Mouse (Mus musculus): ENCODE data around the gene Baz1b. TPM values are rescaled to one million over a fixed set of nuclear protein-coding genes. Genes with fewer than 3 reads are reported as not detected.
A peak's percentile ranks its signal among the peaks of the same experiment; 100 is the strongest.
"Not testable (repeated sequence)": the region's sequence is repeated elsewhere in the genome, so short reads cannot be mapped to it uniquely, and the experiment has no call there.

The Baz1b gene
- polyA plus RNA-seq, 1 experiment, result 18.7 TPM

- Histone ChIP-seq H3K27ac (ENCODE audit: insufficient read depth, low read depth, low read length) (no peak overlapping the region), H3K4me3 (ENCODE audit: insufficient read depth, low read depth, low read length) (no peak overlapping the region), H3K4me1 (ENCODE audit: control insufficient read depth, insufficient read depth, low read length) (no peaks in the 10 kb centered on the region), H3K27me3 (replicated peaks; ENCODE audit: control insufficient read depth, insufficient read depth, low read length) (no peaks in the 10 kb centered on the region), H3K36me3 (ENCODE audit: control insufficient read depth, insufficient read depth, low read length) (peaks cover 3% of the 10 kb centered on the region)
- WGBS, result 58% methylated on average over 3 of the region's 3 CpGs
- TF ChIP-seq CTCF (conservative IDR thresholded peaks at IDR 0.05; ENCODE audit: insufficient read depth, insufficient read length, low read depth, low read length), result no peak
- TF ChIP-seq POLR2A (IDR thresholded peaks at IDR 0.05; ENCODE audit: low read depth, low read length), result no peak
- DNase-seq, result no peak
Measured at GRCm38 (mm10) chr5:135202763-135203162, 15.7 kb downstream of the Baz1b start.

GRCm38 (mm10) chr5:135208197-135208596 lies 21.1 kb downstream of the Baz1b start:
- TF ChIP-seq CTCF (conservative IDR thresholded peaks at IDR 0.05; ENCODE audit: insufficient read depth, insufficient read length, low read depth, low read length) (0 out of 2 replicates have a peak, but pooled peaks have one; percentile 9), POLR2A (IDR thresholded peaks at IDR 0.05; ENCODE audit: low read depth, low read length) (no peak)
- Histone ChIP-seq H3K4me1 (ENCODE audit: control insufficient read depth, insufficient read depth, low read length) (no peaks in the 10 kb centered on the region), H3K27ac (ENCODE audit: insufficient read depth, low read depth, low read length) (no peak overlapping the region), H3K27me3 (replicated peaks; ENCODE audit: control insufficient read depth, insufficient read depth, low read length) (no peaks in the 10 kb centered on the region), H3K36me3 (ENCODE audit: control insufficient read depth, insufficient read depth, low read length) (peaks cover 11% of the 10 kb centered on the region), H3K4me3 (ENCODE audit: insufficient read depth, low read depth, low read length) (no peak overlapping the region)
- WGBS, result 95% methylated on average over 1 of the region's 1 CpGs
- DNase-seq, result no peak

- no peak overlapping the region for H3K27ac ChIP-seq (ENCODE audit: insufficient read depth, low read depth, low read length)
- peaks cover 9% of the 10 kb centered on the region for H3K36me3 ChIP-seq (ENCODE audit: control insufficient read depth, insufficient read depth, low read length)
- H3K27me3 ChIP-seq (replicated peaks; ENCODE audit: control insufficient read depth, insufficient read depth, low read length), result no peaks in the 10 kb centered on the region
- TF ChIP-seq POLR2A (IDR thresholded peaks at IDR 0.05; ENCODE audit: low read depth, low read length) (no peak), CTCF (conservative IDR thresholded peaks at IDR 0.05; ENCODE audit: insufficient read depth, insufficient read length, low read depth, low read length) (no peak)
- no peaks in the 10 kb centered on the region for H3K4me1 ChIP-seq (ENCODE audit: control insufficient read depth, insufficient read depth, low read length)
- 87% methylated on average over 6 of the region's 6 CpGs for WGBS
- H3K4me3 ChIP-seq (ENCODE audit: insufficient read depth, low read depth, low read length), result no peak overlapping the region
- no peak for DNase-seq
Measured at GRCm38 (mm10) chr5:135216871-135217270, 29.8 kb downstream of the Baz1b start.

GRCm38 (mm10) chr5:135220941-135221340 lies 33.9 kb downstream of the Baz1b start:
- DNase-seq, result no peak
- Histone ChIP-seq H3K27me3 (replicated peaks; ENCODE audit: control insufficient read depth, insufficient read depth, low read length) (no peaks in the 10 kb centered on the region), H3K27ac (ENCODE audit: insufficient read depth, low read depth, low read length) (no peak overlapping the region), H3K36me3 (ENCODE audit: control insufficient read depth, insufficient read depth, low read length) (peaks cover 9% of the 10 kb centered on the region), H3K4me1 (ENCODE audit: control insufficient read depth, insufficient read depth, low read length) (no peaks in the 10 kb centered on the region), H3K4me3 (ENCODE audit: insufficient read depth, low read depth, low read length) (no peak overlapping the region)
- no peak for TF ChIP-seq POLR2A (IDR thresholded peaks at IDR 0.05; ENCODE audit: low read depth, low read length)
- TF ChIP-seq CTCF (conservative IDR thresholded peaks at IDR 0.05; ENCODE audit: insufficient read depth, insufficient read length, low read depth, low read length), result no peak

- TF ChIP-seq POLR2A (IDR thresholded peaks at IDR 0.05; ENCODE audit: low read depth, low read length) (no peak), CTCF (conservative IDR thresholded peaks at IDR 0.05; ENCODE audit: insufficient read depth, insufficient read length, low read depth, low read length) (no peak)
- H3K4me3 ChIP-seq (ENCODE audit: insufficient read depth, low read depth, low read length), result no peak overlapping the region
- no peaks in the 10 kb centered on the region for H3K27me3 ChIP-seq (replicated peaks; ENCODE audit: control insufficient read depth, insufficient read depth, low read length)
- no peak overlapping the region for H3K27ac ChIP-seq (ENCODE audit: insufficient read depth, low read depth, low read length)
- peaks cover 14% of the 10 kb centered on the region for H3K36me3 ChIP-seq (ENCODE audit: control insufficient read depth, insufficient read depth, low read length)
- no peaks in the 10 kb centered on the region for H3K4me1 ChIP-seq (ENCODE audit: control insufficient read depth, insufficient read depth, low read length)
- DNase-seq, result no peak
- WGBS, result 92% methylated on average over 7 of the region's 7 CpGs
Measured at GRCm38 (mm10) chr5:135222066-135222465, 35.0 kb downstream of the Baz1b start.

GRCm38 (mm10) chr5:135224169-135224568 lies 37.1 kb downstream of the Baz1b start:
- H3K4me3 ChIP-seq (ENCODE audit: insufficient read depth, low read depth, low read length), result no peak overlapping the region
- no peak overlapping the region for H3K27ac ChIP-seq (ENCODE audit: insufficient read depth, low read depth, low read length)
- no peak for DNase-seq
- WGBS, result 90% methylated on average over 3 of the region's 3 CpGs
- peaks cover 15% of the 10 kb centered on the region for H3K36me3 ChIP-seq (ENCODE audit: control insufficient read depth, insufficient read depth, low read length)
- H3K4me1 ChIP-seq (ENCODE audit: control insufficient read depth, insufficient read depth, low read length), result no peaks in the 10 kb centered on the region
- H3K27me3 ChIP-seq (replicated peaks; ENCODE audit: control insufficient read depth, insufficient read depth, low read length), result no peaks in the 10 kb centered on the region
- TF ChIP-seq CTCF (conservative IDR thresholded peaks at IDR 0.05; ENCODE audit: insufficient read depth, insufficient read length, low read depth, low read length) (no peak), POLR2A (IDR thresholded peaks at IDR 0.05; ENCODE audit: low read depth, low read length) (no peak)

- 98% methylated on average over 4 of the region's 4 CpGs for WGBS
- not testable (repeated sequence) for H3K27me3 ChIP-seq (replicated peaks; ENCODE audit: control insufficient read depth, insufficient read depth, low read length); H3K4me3 ChIP-seq (ENCODE audit: insufficient read depth, low read depth, low read length); H3K27ac ChIP-seq (ENCODE audit: insufficient read depth, low read depth, low read length); H3K4me1 ChIP-seq (ENCODE audit: control insufficient read depth, insufficient read depth, low read length); DNase-seq
- peaks cover 21% of the 10 kb centered on the region for H3K36me3 ChIP-seq (ENCODE audit: control insufficient read depth, insufficient read depth, low read length)
Measured at GRCm38 (mm10) chr5:135225879-135226278, 38.8 kb downstream of the Baz1b start.

- WGBS, result 87% methylated on average over 4 of the region's 4 CpGs
- H3K27ac ChIP-seq (ENCODE audit: insufficient read depth, low read depth, low read length), result no peak overlapping the region
Measured at GRCm38 (mm10) chr5:135230186-135230585, 43.1 kb downstream of the Baz1b start.

More at GRCm38 (mm10) chr5:135230186-135230585, 43.1 kb downstream of the Baz1b start:
- TF ChIP-seq CTCF (conservative IDR thresholded peaks at IDR 0.05; ENCODE audit: insufficient read depth, insufficient read length, low read depth, low read length), result no peak
- no peak for TF ChIP-seq POLR2A (IDR thresholded peaks at IDR 0.05; ENCODE audit: low read depth, low read length)
- H3K36me3 ChIP-seq (ENCODE audit: control insufficient read depth, insufficient read depth, low read length), result peaks cover 19% of the 10 kb centered on the region
- H3K27me3 ChIP-seq (replicated peaks; ENCODE audit: control insufficient read depth, insufficient read depth, low read length), result no peaks in the 10 kb centered on the region
- no peak for DNase-seq
- no peaks in the 10 kb centered on the region for H3K4me1 ChIP-seq (ENCODE audit: control insufficient read depth, insufficient read depth, low read length)
- H3K4me3 ChIP-seq (ENCODE audit: insufficient read depth, low read depth, low read length), result no peak overlapping the region

All from kidney, adult 2 months (tissue).